Mouse (Mus musculus): Measurements from ENCODE around the gene Dpysl5.

Gene Dpysl5

DNA sequence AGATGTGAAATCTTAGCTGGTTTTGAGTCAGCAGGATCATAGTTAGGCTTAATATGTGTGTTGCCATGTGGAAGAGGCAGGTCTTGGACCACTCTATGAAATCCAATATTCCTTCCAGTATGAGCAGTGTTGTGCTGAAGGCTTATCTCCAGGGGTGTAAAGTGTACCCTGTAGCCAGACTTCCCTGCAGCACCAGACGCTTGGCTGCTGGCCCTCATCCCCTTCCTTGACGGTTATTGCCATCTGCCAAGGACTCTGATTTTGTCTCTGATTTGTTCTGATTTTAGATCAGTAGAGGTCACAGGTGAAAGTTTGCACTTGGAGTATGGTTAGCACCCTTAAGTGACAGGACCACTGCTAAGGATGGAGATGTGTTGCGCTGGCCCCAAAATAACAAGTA is 111.7 kb downstream of the Dpysl5 start:
- no peak for DNase-seq (ENCODE audit: low spot score in 2 of 2)

DNA sequence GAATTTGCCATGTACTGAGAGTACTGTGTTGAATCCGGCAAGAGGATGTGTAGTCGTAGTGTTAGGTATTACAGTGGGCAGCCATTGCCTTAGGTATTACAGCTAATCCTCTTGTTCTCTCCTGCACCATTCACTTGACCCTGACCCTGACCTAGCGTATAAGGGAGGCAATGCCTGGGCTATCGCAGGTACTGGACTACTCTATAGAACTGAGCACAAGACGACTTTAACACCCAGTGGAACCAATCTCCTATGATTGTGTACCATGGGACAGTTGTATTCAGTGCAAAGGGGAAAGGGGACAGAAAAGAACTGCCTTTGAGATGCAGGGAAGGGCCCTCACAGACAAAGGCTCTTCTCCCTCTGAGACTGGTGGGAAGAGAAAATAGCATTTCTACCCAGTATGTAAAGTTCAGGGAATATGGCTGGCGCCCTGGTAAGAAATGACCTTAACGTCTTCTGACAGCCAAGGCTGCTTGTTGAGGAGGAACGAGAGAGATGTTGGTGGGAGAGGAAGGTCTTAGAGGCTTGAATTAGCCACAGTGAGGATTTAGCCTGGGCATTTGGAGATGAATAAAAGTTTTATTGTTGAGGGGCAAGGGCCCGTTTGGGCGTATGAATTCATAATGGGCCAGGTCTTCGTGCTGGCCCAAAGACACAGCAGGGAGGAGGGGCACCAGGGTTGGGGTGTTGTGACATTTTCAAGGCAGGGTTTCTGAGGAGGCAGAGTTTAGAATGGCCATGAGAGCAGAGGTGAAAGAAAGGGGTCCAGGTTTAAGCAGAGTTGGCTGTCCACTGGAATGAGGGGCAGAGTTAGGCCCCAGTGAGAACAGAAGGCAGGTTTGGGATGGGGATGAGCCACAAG is 113.0 kb downstream of the Dpysl5 start:
- DNase-seq (ENCODE audit: low spot score in 2 of 2), result no peak

- no peak for DNase-seq (ENCODE audit: low spot score in 2 of 2)
Measured at GRCm38 (mm10) chr5:30825166-30825565, 113.8 kb downstream of the Dpysl5 start.

DNA sequence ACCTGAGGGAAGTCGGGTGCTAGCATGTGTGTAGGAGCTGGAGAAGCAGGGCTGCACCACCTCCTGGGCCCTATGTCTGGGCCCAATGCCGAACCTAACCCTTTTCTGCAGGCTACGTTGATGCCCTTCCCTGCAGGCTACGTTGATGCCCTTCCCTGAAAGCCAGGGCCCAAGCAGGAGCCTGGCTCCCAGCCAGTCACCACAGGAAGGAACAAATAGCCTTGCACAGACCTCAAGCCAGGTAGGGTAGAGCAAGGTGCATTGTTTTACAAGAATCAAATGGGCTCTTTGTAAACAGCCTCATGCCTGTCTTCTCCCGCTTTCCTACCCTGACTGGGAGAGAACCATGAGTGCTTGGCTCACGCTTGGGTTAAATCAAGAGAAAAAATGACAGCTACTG is 114.5 kb downstream of the Dpysl5 start:
- DNase-seq (ENCODE audit: low spot score in 2 of 2), result no peak

DNA sequence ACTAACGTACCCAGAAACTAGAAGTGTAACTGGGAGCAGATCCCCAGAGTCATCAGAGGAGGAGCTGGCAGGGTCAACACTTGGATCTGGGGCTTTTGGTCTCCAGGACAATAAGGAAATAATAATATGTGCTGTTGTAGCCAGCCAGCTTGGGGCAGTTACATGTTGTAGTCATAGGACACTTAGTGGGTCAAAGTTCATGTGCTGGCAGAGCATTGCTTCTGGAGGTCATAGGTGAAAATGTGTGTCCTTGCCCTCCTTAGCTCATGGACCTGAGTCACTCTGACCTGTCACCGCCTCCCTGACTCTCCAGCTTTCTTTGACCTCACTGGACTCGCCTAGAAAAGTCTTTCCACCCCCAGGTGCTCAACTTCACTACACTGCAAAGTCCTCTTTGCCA is 122.1 kb downstream of the Dpysl5 start:
- DNase-seq (ENCODE audit: low spot score in 2 of 2), result no peak

DNA sequence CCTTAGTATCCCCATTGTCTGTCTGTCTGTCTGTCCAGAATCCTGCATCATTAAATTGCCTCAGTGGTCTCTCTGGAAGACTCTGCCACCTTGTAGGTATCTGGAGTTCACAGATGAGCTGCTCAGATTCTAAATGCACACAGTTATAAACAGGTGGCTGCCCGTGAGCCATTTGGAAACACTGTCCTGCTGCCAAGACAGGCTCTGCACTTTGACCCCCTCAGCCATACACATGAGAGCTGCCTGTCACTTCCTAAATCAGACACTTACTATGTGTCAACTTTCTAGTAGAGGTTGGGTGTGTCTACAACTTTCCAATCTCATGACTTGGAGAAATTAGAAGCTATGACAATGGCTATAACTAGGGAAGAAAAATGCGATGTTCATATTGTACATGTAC is 128.4 kb downstream of the Dpysl5 start:
- no peak for DNase-seq (ENCODE audit: low spot score in 2 of 2)

DNA sequence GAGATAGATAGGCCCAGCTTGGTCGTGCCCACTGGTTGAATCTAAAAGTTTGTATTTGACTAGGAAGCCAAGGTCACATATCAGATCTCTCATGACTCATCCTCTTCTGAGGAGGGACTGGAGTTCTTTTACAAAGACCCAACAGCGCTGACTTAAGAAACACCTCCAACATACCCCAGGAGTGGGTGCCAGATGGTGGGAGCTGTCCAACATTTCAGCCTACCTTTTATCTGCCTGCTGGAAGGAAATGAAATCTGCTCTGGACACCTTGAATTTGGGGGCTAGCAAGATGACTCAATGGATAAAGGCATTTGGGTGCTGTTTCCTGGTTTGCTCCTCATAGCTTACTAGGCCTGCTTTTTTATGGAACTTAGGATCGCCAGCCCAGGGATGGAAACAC is 130.5 kb downstream of the Dpysl5 start:
- no peak for DNase-seq (ENCODE audit: low spot score in 2 of 2)

Measured in heart, adult 9 months (tissue).